Mouse (Mus musculus): ENCODE data around the gene Gm20219. TPM values are rescaled to one million over a fixed set of nuclear protein-coding genes. Genes with fewer than 3 reads are reported as not detected.

Gene Gm20219
- total RNA-seq (2022), result under 1 TPM in 3 of 4 experiments, not detected in 1; 0.20 to 0.28 (median 0.22) TPM

DNA sequence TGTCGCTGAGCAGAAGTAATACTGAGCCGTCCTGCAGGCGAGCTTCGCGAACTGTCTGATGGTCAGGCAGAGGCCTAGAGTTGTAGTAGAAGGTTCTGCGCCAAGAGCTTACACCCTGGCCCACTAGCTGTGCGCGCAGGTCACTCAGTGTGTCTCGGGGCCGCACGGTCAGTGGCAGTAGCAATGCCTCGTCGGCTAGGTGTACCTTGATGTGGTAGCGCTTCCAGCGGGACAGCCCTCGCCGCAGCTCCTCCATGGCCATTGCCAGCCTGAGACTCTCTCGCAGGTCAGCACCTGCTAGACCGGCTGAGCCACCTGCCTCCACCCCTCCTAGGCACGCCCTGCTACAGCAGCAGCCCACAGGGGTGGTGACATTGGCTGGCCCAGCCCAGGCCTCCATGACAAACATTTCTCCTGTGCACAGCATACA is at the start of gene Gm20219:
Gene Gm20219, minus strand, starts transcription at position 266 of the 430 bp plus-strand sequence.
- no peak for DNase-seq (ENCODE audit: low spot score)

DNA sequence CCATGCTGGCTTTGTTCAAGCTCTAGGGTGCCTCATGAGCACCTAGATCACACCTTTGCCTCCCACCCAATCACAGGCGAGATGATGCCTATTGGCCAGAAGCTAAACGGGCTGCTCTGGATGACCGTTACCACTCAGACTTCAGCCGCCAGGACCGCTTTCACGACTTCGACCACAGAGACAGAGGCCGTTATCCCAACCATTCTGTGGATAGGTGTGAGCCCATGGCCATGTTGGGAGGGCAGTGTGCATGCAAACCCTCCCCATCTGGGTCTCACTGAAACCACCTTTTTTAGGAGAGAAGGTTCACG is 49.8 kb upstream of the Gm20219 start:
- DNase-seq (ENCODE audit: low spot score), result no peak

DNA sequence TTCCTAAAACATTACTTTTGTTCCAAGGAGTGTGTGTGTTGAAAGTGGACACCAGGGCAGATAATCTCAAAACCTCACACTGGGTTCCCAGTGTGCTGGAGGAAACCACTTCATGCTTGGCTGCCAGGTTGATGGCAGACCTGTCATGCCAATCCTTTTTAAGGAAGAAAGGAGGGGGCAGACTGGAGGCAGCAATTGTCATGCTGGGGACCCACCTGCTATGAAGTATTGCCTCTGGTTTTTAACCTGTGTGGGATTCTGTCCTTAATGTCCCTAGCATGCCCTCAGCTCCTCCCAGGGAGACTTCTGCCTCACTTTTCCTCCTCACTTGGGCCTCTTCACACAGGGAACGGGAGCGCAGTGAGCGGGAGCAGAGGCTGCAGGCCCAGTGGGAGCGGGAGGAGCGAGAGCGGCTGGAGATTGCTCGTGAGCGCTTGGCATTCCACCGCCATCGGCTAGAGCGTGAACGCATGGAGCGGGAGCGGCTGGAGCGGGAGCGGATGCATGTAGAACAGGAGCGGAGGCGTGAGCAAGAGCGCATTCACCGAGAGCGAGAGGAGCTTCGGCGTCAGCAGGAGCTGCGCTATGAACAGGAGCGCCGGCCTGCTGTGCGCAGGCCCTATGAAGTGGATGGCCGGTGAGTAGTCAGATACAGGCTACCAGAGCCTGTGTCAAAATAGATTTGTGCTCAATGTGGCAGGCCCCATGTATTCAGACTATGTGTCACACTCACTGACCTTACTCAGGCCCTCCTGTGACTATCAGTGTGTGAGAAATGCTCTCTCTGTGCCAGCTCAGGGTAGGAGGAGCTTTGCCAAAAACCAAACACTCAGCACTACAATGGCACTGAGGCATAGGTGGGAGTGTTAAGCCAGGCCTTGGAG is 49.2 kb upstream of the Gm20219 start:
- no peak for DNase-seq (ENCODE audit: low spot score)

DNA sequence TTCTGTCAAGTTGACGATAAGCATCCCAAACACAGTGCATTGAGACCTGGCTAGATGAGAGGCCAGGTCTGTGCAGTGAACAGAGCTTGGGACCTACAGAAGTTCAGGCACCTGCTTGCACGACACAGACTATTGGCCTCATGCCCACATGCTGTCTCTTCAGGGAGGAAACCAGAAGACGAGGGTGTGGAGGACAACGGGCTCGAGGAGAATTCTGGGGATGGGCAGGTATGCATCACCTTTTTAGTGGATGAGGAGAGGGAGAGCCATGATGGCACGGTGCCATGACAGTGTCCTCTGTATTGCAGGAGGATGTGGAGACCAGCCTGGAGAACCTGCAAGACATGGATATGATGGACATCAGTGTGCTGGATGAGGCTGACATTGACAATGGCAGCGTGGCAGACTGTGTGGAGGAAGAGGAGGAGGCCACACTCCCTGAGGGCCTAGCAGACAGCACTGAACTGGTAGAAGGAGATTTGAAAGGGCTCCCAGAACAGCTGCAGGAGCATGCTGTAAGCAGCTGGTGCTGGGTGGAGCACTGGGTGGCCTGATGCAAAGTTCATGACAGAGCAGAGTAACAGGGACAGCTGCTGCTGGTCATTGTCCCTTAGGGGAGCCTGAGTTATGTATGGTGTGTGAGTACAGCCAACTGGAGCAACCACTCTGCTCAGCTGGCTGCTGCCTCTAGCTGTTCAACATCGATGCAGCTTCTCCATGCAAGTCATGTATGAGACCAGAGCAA is 39.5 kb upstream of the Gm20219 start:
- peak; percentile 28 for DNase-seq (ENCODE audit: low spot score)

DNA sequence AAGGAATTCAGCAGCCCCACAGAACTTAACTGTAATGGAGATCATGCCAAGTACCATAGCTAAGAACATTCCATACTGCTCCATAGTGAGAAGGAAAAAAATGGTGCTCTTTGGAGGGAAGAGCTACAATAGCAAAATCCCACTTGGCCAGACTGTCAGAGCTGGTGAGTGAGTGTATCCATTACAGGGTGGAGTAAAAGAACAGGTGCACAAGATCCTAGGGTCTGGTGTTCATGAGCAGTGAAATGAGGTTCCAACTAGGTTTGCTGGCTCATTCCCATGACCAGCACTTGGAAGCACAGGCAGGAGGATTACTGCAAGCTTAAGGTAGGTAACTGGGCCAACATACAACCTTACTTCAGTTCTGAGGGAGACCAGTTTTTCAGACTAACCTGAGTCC is 38.4 kb upstream of the Gm20219 start:
- no peak for DNase-seq (ENCODE audit: low spot score)

DNA sequence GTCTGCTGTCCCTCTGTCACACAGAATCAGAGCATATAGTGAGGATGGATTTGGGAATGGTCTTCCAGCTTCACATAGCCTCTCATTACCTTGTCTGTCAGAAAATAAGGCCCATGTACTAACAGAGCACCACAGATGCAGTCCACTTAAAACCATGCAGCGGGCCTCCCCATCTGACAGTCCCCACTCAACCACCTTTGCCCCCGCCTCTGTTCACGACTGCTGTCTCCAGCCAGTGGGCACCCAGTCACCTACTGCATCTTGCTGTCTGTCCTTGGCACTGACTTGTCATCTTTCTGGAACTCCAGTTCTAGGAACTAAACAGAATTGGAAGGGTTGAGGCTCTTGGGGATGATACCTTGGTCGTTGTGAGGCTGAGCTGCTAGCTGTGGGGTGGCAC is 34.7 kb upstream of the Gm20219 start:
- no peak for DNase-seq (ENCODE audit: low spot score)

DNA sequence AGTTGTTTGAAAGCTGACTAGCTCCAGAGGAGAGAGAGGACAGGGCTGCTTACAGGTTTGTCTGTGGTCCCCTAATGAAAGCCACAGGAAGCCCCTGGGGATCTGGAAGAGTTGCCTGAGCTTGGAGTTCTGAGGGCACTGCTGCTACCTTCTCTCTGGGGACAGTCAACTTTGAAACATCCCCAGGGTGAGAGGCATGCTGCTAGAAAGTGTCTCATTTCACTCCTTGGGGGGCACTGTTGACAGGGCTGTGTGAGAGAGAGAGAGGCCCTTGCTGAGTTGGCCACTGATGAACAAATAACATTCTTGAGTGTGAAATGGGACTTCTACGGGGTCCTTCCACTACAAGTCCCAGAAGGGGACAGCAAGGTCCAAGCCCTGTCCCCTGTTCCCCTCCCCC is 33.6 kb upstream of the Gm20219 start:
- DNase-seq (ENCODE audit: low spot score), result no peak

DNA sequence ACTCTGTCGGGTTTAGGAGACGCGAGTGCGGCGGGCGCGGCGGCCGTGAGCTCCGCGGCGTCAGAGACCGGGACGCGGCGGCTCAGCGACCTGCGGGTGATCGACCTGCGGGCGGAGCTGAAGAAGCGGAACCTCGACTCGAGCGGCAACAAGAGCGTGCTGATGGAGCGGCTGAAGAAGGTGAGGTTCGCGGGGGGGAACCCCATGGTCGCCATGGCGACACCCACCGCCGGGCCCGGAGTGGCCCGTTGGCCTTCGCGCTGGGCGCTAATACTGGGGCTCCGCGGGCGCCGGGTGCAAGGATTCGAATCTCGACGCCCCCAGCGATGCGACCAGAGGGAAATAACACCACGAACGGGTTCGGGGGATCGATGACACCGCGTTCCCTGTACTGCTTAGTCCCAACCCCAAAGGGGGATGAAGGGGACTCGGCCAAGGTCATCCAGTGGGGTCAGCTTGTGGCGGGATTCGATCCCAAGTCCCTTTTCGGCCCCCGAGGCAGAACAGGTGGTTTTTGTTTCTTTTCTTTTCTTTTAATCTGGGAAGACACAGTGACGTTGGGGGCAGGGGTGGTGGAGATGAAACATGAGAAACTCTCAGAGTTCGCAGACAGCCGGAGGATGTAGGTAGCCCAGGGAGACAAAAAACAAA is 31.1 kb upstream of the Gm20219 start:
- DNase-seq (ENCODE audit: low spot score), result peak; percentile 11

DNA sequence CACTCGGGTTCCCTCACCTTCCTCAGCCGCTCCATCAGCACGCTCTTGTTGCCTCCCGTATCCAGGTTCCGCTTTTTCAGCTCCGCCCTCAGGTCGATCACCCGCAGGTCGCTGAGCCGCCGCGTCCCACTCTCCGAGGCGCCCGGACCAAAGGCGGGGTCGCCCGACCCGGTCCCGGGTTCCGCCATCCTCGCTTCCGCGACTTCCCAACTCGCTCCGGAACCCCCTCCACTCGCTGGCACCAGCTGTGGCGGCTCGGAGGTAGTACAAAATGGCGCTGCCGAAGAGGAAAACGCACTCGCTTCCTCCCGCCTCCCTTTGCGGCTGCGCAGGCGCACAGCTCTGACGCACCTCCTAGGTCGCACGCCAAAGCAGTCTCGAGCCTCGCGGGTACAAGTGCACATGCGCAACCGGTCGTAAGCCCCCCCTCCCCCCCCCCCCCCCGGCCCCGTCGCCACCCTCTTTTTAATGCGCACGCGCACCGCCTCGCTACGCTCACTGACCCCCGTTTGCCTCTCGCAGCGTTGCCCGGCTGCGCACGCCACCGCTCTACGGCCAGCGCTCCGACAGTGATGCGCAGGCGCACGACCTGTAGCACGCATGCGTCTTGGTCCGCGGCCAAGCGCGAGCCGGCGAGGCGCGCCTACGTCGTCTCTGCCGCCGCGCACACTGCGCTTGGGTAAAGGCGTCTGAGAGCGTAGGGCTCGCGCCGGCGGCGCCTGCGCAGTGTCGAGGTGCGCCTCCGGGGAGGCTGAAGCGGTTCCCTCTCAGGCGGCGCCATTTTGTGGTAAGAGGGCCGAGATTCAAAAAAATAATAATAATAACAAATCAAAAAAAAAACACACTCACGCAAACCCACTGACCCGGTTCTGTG is 30.3 kb upstream of the Gm20219 start, which contains the start of the genes Safb2 and Safb:
Gene Safb2, minus strand, starts transcription at position 329 of the 874 bp plus-strand sequence.
Gene Safb, plus strand, starts transcription at position 569 of the 874 bp plus-strand sequence.
- DNase-seq (ENCODE audit: low spot score), result peak; percentile 98

DNA sequence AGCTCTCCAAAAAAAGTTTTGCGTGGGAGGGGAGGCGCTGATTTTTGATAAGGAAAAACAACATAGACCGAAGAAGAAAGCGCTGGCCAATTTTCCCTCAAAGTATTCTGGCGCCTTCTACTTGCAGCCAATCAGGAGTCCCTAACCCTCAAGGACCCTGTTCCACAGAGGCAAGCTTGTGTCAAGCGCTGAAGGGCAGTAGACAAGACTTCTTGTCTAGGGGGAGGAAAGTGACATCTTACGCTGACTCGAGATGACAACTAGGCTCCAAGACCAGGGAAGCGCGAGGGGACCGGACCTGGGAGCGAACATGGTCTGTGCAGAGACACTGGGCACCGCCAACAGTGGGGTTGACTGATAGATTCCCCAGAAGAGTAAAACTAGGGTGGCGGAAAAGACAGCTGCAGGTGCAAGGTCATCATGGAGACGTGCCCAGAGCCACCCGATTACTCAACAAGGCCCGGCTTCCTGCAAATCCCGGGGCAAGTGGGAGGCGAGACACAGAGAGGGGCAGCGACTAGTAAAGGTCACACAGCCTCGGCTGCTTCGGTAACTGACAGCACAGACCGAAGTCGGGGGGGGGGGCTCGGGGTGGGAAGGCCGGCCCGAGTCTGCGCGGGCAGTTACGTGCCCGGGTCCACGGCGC is 29.5 kb upstream of the Gm20219 start:
- DNase-seq (ENCODE audit: low spot score), result peak; percentile 36

DNA sequence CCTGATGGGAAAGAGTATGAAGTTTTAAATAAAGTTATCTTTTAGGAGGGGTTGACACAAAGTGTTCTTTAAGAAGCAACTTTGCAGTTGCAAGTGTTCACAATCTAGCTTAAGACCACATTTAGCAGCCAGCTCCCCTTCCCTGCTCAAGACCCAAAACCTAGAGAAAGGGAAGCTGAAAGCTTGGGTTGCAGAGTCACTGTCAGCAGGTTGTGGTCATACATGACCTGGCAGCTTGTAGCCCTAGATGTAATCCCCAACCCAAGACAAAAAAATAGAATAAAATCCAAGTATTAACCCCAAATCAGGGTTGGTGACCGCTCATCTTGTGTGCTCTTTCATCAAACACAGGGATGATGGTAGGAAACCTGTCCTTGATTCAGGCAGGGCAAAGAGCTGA is 28.9 kb upstream of the Gm20219 start:
- DNase-seq (ENCODE audit: low spot score), result no peak

DNA sequence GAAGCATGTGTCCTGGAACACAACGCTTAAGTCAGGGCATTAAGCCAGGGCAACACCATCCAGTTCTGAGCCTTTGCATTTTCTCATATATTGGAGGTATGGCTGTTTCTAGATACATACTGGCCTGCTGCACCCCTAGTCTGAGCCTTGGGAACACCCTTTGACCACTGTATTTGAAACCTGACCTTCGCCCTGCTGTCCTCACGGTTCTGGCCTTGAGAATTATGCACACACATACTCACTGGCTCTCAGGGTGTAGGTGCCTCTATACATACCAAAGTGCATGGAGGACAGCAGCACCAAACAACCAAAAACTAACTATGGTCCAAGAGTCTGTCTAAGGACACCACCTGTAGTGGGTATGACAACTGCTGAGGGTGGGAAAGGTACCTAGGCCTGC is 18.8 kb upstream of the Gm20219 start:
- DNase-seq (ENCODE audit: low spot score), result no peak

DNA sequence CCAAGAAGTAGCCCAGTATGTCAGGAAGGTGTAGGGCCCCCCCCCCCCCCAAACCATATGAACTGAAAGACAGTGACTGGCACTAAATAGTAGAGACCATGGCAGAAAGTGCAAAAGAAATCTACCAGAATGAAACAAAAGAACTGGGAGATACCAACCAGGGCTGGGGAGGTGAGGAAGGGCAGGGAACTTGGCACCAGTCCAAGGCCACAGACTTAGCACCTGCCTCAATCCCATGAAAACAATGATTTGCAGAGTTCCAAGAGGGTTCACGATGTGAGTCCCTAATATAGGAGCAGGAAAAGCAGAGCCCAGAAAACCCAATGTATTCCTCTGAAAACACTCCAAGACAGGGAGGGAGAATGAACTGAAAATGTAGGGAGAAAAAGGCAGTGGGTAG is 18.0 kb upstream of the Gm20219 start:
- no peak for DNase-seq (ENCODE audit: low spot score)

DNA sequence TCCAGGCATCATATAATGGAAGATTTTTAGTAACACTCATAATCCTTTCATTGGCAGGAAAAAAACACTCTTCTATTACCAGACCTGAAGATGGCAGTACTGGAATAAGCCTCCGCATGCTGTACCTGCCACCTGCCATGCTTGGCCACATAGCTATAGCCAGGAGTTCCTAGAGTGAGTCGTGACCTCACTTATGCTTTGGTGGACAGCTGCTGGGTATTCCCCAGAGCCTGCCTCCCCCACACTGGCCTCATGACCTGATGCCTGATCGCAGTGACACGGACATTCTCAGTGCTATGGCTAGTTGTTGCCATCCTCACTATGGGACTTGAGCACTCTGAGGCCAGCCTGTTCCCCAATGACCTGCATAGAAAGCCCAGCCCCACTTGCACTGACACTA is 16.1 kb upstream of the Gm20219 start:
- no peak for DNase-seq (ENCODE audit: low spot score)

DNA sequence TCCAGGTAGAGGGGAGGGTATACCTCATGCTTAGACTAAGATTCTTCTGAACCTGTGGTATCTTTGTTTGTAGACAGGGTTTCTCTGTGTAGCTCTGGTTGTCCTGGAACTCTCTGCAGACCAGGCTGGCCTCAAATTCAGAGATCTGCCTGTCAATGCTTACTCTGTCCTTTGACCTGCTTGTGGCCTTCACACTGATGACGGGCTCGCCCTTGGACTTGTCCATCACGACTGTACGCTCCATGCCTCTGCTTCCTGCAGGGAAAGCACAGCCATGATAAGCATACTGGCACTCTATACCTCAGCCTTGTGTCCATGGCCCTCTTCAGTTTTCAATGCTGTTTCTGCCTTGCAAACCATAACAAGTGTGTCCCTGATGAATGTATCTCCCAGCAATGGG is 13.2 kb upstream of the Gm20219 start:
- DNase-seq (ENCODE audit: low spot score), result no peak

DNA sequence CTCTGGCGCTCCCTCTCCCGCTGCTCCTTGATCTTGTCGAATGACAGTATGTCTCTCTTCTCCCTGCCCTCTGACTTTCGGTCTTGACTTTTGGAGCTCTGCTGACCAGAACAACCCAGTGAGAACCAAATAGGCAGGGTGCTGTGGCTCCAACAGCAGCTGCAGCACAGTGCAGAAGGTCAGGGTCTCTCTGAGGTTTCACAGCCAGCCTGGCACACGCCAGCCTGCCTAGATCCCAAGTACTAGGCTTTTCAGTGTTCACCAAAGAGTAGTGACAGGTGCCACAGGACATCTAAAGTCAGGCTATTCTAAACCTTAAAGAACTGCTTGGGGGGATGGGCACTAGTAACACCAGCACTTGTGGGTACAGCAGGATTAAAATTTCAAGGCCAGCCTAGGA is 12.7 kb upstream of the Gm20219 start:
- DNase-seq (ENCODE audit: low spot score), result no peak

DNA sequence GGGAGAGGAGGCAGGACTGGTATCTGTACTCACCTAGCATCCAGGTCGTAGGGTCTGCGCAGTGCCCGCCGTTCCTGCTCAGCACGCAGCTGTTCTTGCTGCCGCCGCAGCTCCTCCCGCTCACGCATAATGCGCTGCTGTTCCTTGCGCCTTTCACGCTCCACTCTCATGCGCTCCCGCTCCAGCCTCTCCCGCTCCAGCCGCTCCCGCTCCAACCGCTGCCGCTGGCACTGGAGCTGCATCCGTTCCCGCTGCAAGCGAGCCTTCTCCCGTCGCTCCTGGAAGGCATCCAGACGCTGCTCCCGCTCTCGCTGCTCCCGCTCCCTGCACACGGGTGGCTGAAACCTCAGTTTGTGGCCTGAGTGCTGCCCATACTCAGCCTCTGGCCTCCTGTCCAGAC is 12.1 kb upstream of the Gm20219 start:
- no peak for DNase-seq (ENCODE audit: low spot score)

DNA sequence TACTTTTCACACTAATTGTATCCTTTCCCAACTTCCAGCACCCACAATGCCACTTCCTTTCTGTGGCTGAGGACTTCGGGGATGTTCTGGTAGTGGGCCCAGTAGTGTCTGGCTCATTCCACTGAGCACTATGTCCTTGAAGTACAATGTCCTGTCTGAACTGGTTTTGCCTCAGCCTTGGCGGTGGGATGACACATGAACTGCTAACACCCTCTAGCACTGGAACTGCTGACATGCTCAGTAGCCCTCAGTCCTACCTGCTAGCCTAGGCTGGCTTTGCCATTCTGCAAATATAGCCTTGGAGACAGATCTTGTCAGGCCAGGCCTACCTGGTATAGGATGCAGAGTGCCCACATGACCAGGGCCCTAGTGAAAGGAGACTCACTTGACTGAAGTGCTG is 7.7 kb upstream of the Gm20219 start:
- no peak for DNase-seq (ENCODE audit: low spot score)

DNA sequence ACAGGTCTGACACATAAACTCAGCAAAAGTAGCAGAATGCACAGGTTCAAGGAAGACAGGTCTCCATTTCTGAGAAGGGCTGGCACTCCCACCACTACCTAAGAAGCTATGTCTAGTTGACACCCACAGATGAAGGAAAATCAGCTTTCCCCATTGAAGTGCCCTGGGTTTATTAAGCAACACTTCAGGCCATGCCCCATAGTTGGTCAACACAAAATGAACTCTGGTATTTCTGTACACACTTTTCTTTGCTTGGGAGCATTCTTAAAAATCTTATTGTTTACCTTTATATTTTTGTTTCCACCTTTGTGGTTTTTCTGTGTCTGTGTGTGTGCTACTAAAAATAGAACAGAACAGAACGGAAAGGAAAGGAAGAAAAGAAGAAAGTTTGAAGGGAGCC is 5.9 kb upstream of the Gm20219 start:
- DNase-seq (ENCODE audit: low spot score), result no peak

DNA sequence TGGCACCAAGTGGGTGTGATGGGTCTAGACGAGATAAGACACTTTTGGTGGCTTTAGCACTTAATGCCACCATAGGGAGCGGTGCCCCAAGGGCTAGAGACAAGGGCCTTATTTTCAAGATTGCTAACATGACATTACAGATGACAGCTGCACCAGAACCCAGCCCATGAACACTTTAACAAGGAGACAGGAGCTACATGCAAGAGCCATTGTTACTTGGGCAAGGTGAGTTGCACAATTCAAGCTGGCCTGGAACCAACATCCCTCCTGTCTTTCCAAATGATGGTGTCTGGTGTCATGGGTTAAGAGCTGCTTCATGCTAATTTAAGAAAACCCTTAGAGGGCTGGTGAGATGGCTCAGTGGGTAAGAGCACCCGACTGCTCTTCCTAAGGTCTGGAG is 5.2 kb upstream of the Gm20219 start:
- no peak for DNase-seq (ENCODE audit: low spot score)

DNA sequence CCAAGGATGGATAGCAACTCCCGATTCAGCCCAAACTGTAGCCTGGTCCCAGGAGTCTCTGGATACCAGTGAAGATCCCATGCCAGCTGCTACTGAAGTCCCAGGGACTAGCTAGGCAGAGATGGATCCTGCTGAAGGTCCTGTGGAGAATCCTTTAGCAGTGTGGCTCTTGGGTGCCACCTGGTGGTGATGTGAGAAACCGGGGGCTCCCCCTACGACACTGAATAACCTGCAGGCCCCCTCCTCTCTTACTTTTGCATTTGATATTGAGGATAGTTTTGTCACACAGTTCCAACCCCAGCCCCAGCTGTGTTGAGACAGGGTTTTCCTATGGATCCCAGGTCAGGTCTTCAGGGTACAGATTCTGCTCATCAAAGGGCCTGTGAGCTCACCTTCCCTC is 4.3 kb upstream of the Gm20219 start:
- DNase-seq (ENCODE audit: low spot score), result peak; percentile 49
